Comparison of ENCODE assay signal across 13 mouse cellular contexts in genomic region chr19:38421436-38421835, GRCm38 (mm10). TPM values are rescaled to one million over a fixed set of nuclear protein-coding genes. Genes with fewer than 3 reads are reported as not detected.
A peak's percentile ranks its signal among the peaks of the same experiment; 100 is the strongest.
DNase-seq lines count a peak whose midpoint lies in the region; TF ChIP-seq lines count a peak whose summit lies in the region.
"Had no signal": no experiment of that assay in that cellular context is flagged by ENCODE, and none has a peak within 500 bp of the region (broad histone marks: within the 10 kb centered on the region; RNA-seq: fewer than 3 reads in every experiment).

No protein-coding gene starts in this region.

- H3K36me3 ChIP-seq in hindbrain, embryonic 10.5 days = no peaks in the 10 kb centered on the region
- H3K36me3 ChIP-seq: embryonic facial prominence, embryonic 13.5 days; heart, embryonic 15.5 days had no signal

- 62% methylated on average over 7 of the region's 7 CpGs for WGBS in hindbrain, embryonic 10.5 days

- H3K27me3 ChIP-seq in hindbrain, embryonic 10.5 days (ENCODE audit: insufficient read depth, poor library complexity, severe bottlenecking) = no peaks in the 10 kb centered on the region
- H3K27me3 ChIP-seq: embryonic facial prominence, embryonic 13.5 days; heart, embryonic 15.5 days had no signal

- no peak overlapping the region for H3K4me3 ChIP-seq in hindbrain, embryonic 10.5 days
- H3K4me3 ChIP-seq: embryonic facial prominence, embryonic 13.5 days; heart, embryonic 15.5 days had no signal

- no peaks in the 10 kb centered on the region for H3K4me1 ChIP-seq in hindbrain, embryonic 10.5 days (replicated peaks)
- H3K4me1 ChIP-seq: embryonic facial prominence, embryonic 13.5 days had no signal

- no peak overlapping the region for H3K27ac ChIP-seq in hindbrain, embryonic 10.5 days
- H3K27ac ChIP-seq: embryonic facial prominence, embryonic 13.5 days; heart, embryonic 15.5 days had no signal

- H3K9me3 ChIP-seq in hindbrain, embryonic 10.5 days = no peaks in the 10 kb centered on the region
- H3K9me3 ChIP-seq: embryonic facial prominence, embryonic 13.5 days; heart, embryonic 15.5 days had no signal

- peak; percentile 35 for DNase-seq in heart, postnatal 4 days
- DNase-seq in heart, adult 18-20 months = no peak
- peak; percentile 16 for DNase-seq in thymus, postnatal 25 days
- DNase-seq in thymus, postnatal 10 days (ENCODE audit: low spot score in 2 of 2) = no peak
- DNase-seq in brain, embryonic 14.5 days (ENCODE audit: low read depth) = peak; percentile 5
- DNase-seq in cerebellum, postnatal 36 days = no peak
- no peak for DNase-seq in hindbrain, embryonic 10.5 days (ENCODE audit: low spot score)
- no peak for DNase-seq in right cerebral cortex, postnatal 4 days
- DNase-seq: gastrocnemius, postnatal 36 days; kidney, postnatal 14 days had no signal

- TF ChIP-seq CTCF in brain, embryonic 14.5 days (IDR thresholded peaks at IDR 0.05; ENCODE audit: borderline replicate concordance, extremely low read depth, insufficient read depth, insufficient read length) = no peak

- TF ChIP-seq POLR2A in brain, embryonic 14.5 days (IDR thresholded peaks at IDR 0.05; ENCODE audit: borderline replicate concordance, extremely low read depth, insufficient read depth, insufficient read length, poor library complexity, severe bottlenecking) = no peak

RNA-seq across cellular contexts. Expression of gene Slc35g1, which starts 25.7 kb away (rescaled TPM):
- total RNA-seq in heart, postnatal 4 days (2021) = 1 to 10 TPM; 1.9 to 2.0 TPM
- total RNA-seq in heart, adult 18-20 months (2021) = 1 to 10 TPM; 2.3 to 2.8 TPM
- polyA plus RNA-seq in brain, embryonic 14.5 days (2012; rRNA removed) = 1.6 and 2.1 TPM in 2 replicates
- polyA plus RNA-seq in hindbrain, embryonic 10.5 days (2016; fragmentation: Nextera tagmentation; extraction: Ambion mirVana) = 5.3 and 7.7 TPM in 2 replicates

RNA-seq across cellular contexts. Expression of gene Plce1, which starts 59.5 kb away (rescaled TPM):
- 10 to 100 TPM; 44.9 to 45.1 TPM for total RNA-seq in heart, postnatal 4 days (2021)
- total RNA-seq in heart, adult 18-20 months (2021) = 10 to 100 TPM; 16.2 to 17.0 TPM
- 4.9 and 6.2 TPM in 2 replicates for polyA plus RNA-seq in brain, embryonic 14.5 days (2012; rRNA removed)
- polyA plus RNA-seq in hindbrain, embryonic 10.5 days (2016; fragmentation: Nextera tagmentation; extraction: Ambion mirVana) = 4.5 and 5.0 TPM in 2 replicates
- total RNA-seq: monocyte, adult 5-6 weeks had no signal

Comparison
In these comparisons a context has a peak if more than half of its experiments do, and no peak if none do; other contexts are left out.
1. DNase-seq: peak in heart, postnatal 4 days (single experiment), thymus, postnatal 25 days (single experiment) and brain, embryonic 14.5 days (single experiment); none in heart, adult 18-20 months (0 of 2), thymus, postnatal 10 days (0 of 2), cerebellum, postnatal 36 days (0 of 2), hindbrain, embryonic 10.5 days (single experiment) and right cerebral cortex, postnatal 4 days (single experiment).